Mouse (Mus musculus): ENCODE results near the gene Igsf21.

DNA sequence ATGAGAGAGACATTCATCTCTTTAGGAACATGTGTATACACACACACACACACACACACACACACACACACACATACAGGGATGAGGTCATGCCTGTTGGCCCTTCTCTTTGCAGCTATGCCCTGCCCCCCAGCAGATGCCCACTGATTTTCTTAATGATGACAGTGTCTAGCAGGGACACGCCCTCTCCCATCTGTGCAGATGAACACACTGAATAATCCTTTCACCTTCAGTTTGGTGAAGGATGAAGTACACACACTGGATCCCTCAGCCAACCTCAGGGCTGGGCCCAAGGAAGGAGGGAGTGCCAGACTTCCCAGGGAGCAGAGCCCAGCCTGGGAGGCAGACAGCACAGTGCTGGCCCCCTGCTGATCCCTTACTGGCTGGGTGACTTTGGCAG lies 4.3 kb downstream of the Igsf21 start:
- TF ChIP-seq POLR2A (IDR thresholded peaks at IDR 0.05; ENCODE audit: extremely low read depth, insufficient read depth, low read length), result no peak
- no peak for TF ChIP-seq CTCF (IDR thresholded peaks at IDR 0.05; ENCODE audit: extremely low read depth, insufficient read depth, low read length)

Measured in cortical plate, adult 2 months (tissue).